Mouse (Mus musculus) left cerebral cortex, postnatal 36 days (tissue): Measurements from ENCODE around the gene Ces1e. TPM values are rescaled to one million over a fixed set of nuclear protein-coding genes. Genes with fewer than 3 reads are reported as not detected.
"Not testable (repeated sequence)": the region's sequence is repeated elsewhere in the genome, so short reads cannot be mapped to it uniquely, and the experiment has no call there.

Experiments
- DNase-seq, 2 experiments: peaks; one replicate each; pipeline ENCODE4 v3.0.0; 2021 to 2022; ENCODE audit warnings: low spot score in 2 of 2, mixed read lengths in 1 of 2
- intact Hi-C: fragments of 180-260 bp; cut with DNase I; formaldehyde crosslinking; loops from one replicate; pipeline ENCODE4 v1.15.1; 2025
- total RNA-seq, 2 experiments: library from RNA; stranded (reverse); gene quantifications; 2 replicates each; pipeline ENCODE4 v1.2.3; 2021

Gene Ces1e
- not detected for total RNA-seq

DNA sequence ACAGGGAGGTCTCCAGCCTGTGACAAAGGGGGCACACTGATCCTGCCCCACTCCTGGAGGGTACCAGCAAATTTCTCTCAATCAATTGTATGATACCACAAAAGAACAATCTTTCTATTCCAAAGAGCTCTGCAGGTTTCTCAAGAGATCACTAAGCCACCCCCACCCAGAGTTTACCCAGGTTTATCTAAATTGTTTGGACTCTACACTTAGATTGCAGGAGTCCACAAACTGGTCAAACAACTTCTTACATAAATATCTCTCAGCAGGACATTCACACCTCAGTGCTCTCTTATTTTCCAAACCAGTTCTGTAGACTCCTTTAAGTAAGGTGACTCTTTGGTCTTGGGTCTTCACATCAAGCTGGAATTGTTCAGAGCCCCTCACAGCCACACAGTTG, at the start of gene Ces1e:
TSS of gene Ces1e (minus strand) at position 174 of the 400 bp plus-strand sequence.
- intact Hi-C loops: no loop called here
- no peak for DNase-seq

DNA sequence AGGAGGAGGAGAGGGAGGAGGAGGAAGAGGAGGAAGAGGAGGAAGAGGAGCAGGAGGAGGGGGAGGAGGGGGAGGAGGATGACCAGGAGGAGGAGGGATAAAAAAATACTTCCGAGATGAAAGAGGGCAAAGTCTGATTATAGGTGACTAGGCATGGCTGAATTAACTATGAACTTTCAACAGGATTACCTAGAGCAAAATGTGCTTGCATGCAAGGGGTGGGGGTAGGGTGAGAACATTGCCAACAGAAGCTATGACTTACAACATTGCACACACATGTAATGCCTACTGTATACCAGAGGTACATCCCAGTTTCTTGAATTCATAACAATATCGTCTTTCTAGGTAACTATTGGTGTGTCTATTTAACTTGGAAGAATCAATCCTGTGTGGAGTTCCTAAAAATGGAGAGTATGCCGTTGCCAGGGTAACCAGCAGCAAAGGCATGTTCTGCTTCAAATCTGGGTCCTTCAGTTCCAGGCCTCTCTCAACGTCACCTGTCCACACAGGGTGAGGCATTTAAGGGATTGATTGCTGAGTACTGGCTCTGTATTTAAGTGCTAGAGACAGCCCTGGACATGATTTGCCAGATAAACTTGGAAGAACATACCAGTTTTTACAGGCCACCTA, 48.9 kb upstream of the Ces1e start:
- intact Hi-C loops: no loop called here
- DNase-seq: peak in 1 of 2 experiments; percentile 12

DNA sequence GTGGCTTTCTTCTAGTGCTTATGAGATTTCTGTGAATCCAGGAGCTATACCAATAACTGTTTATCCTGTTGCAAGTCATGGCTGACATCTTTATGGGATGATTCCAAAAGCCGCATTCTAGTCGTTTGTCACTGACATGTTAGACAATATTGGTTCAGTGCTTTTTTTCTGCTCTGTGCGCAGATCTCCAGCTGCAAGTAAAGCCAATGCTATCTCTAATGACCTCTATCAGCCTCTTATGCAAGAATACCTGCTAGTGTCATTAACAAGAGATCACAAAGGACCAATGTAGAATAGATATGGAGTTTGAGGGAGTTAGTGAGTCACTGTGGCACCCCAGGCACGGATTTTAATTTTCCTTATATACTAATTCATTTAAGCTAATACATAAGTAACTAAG, 45.2 kb upstream of the Ces1e start:
- DNase-seq: no peak
- intact Hi-C loops: no loop called here

DNA sequence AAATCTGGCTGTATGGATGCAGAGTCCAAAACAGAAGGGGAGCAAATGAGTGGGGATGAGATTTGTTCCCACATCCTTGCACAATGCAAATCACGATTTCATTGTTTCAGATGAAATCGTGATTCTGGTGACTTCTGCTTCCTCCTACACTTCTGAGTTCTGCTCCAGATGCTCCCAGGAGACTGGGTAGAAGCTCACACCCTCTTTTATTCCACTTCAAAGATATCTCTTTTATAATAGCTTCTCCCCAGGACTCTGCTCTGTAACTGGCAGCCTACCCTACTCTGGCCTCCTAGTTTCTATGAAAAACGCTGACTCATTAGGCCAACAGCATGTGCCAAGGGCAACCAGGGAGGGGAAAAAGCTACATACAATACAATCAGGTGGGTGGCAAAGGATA, 43.9 kb upstream of the Ces1e start:
- DNase-seq: peak; percentile 23 to 47
- intact Hi-C loops: no loop called here

DNA sequence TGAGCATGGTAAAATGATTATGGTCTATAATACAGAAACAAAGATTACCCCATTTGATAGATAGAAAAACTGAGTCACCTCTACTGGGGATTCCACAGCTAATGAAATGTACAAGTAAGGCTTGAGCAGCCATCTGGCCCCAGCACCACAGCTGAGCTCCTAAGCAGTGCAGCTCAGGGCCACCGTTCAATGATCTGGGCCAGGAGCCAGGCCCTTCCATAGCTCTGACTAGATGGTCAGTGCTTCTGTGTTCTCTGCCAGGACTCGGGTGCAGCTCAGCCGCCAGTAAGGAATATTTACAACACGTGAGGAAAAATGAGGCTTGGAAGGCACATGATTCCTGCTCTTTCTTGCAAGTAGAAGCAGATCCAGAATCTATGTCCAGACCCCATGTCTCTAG, 43.3 kb upstream of the Ces1e start:
- intact Hi-C loops: no loop called here
- no peak for DNase-seq

DNA sequence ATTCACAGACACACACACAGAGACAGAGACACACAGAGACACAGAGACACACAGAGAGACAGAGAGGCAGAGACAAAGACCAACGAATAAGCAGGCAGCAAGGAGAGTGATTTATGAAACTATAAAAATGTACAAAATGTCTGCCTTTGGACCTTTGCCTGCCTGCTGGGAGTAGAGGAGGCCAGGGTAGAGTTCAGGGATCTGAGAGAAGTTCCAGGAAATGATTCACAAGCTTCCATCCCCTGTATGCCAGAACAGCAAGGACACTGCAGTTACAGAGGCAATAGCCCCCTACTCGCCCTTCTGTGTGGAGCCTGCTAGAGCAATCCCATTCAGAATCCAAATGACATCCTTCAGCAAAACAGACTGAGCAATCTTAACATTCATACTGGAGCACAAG, 32.0 kb upstream of the Ces1e start:
- intact Hi-C loops: no loop called here

DNA sequence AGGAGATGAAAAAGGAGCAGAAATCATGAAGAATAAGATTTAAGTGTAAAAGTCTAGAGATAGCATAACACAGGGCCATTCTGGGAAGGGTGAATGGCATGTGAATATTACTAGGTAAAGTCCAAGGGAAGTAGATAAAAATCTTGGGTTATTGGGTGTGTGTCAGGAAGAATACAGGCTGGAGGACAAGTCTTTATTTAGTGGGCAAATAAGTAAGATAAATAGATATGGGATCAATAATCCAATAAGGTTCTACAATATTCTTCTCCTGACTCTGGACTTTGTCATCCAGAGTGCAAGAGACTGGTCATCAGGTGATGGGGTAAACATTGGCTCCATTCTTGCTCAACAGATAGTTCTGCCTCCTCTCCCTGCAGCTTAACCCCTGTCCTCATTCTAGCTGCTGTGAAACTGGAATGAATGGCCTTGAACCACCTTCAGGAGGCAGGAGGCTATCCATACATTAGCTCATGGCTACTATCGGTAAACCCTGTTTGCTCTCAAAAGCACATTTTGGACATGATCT, 23.0 kb upstream of the Ces1e start:
- intact Hi-C loops: no loop called here
- no peak for DNase-seq

More for the DNA sequence above, 32.0 kb upstream of the Ces1e start:
- DNase-seq: no peak

DNA sequence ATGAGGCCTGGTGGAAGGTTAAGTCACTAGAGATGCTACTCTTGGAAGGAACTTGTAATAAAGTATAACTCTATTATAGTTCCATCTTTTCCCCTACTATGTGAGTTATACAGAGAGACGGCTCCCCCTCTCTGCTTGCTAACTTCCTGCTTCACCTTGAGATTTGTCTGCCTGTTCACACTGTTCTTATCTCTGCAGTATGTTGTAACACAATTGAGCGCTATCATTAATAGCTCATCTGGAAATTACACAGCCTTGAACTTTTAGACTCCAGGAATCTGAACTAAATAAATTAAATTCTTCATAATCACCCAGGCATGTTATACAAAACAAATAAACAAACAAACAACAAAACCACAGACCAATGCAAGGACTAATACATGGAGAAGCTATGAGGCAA, 16.6 kb upstream of the Ces1e start:
- DNase-seq: no peak
- intact Hi-C loops: no loop called here

DNA sequence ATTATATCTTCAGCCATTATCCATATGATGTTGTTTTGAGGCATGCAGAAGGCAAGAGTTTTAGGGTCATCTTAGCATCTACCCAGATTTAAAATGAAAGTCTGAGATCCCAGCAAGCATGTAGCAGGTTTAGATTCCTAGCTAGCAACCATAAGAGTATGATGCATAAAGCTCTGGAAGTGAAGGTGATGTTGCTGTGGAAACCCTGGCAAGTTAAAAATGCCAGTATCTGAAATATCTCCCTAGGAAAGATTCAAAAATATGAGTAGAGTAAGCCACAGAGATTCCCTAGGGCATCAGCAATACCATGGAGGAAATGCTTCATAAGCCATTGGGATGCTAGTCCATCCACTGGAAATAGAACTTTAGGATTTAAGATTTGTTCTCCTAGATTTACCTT, 10.5 kb upstream of the Ces1e start:
- intact Hi-C loops: no loop called here
- DNase-seq: no peak

DNA sequence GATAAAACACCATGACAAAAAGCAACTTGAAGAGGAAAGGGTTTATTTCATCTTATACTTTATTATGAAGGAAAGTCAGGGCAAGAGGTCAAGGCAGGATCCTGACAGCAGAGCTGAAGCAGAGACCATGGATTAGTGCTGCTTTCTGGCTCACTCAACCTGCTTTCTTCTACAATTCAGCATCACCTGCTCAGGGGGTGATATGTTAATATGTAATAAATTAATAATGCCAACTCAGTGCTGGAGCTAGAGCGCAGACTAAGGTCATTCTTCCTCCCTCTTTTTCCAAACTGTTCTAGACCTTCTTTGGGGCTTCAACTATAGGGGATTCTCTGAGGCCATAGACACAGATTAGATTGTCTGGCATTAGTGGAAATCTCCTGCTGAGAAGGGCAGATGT, 6.3 kb upstream of the Ces1e start:
- intact Hi-C loops: no loop called here
- no peak for DNase-seq

DNA sequence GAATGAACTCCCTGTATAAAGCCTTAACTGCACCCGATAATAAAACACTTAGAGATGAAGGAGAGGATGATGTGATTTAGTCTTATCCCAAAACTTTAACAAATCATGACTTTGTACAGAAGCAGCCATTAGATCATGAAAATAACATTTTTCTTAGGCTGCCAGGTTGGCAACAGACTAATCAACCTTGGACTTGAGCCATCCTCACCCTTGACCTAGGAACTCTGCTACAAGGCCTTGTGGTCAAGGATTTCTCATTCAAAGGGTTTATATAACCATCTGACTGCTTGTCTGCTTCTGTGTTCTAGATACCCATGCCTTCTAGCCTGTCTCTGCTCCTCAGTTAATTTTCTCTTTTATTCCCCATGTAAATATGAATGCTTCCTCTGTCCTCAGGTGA, 5.3 kb upstream of the Ces1e start:
- intact Hi-C loops: no loop called here

DNA sequence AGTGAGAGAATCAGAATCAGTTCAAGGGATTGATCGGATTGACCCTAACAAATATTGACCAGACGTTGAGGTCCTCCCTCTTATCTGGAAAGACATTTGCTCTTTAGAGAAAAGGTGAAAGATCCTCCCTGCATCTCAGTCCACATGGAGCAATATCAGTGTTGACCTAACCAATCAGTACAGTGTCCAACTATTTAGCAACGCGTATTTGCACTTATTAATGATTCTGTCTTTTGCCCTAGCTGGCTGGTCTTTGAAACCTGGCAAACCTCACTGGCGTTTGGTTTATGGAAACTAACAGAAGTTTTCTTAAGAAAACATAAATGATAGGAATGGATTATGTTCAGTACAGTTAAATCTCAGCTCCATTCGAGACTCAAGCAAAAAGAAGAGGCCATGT, 4.6 kb upstream of the Ces1e start:
- intact Hi-C loops: no loop called here
- DNase-seq: no peak

More for the DNA sequence above, 5.3 kb upstream of the Ces1e start:
- no peak for DNase-seq

DNA sequence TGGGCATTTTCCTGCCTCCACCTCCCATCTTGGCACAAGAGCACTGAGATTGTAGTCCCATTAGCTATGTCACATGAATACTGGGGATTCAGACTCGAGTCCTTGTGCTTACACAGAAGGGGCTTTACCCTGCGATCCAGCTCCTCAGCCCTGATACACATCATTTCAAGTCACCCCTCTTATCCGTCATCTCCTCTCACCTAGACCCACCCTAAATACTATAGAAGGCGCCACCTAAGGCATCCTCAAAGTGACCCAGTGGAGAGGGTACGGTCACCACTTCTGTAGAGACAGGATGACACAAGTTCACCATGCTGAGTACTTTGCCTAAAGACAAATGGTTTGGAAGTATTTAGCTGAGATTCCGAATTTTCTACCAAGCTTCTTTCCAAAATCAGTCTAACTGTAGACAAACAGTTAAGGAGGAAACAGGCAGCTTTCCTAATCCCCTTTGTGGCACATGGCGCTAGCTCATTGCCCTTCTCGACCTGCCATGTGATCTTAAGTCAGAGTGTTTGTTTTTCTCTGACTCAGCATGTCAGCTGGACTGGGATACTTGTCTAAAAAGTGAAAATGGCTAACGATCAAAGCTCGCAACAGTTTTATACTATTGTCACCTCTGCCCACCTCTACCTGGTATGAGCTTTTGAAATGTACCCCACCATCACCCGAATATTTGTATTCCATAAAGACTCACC, 597 bp downstream of the Ces1e start:
- DNase-seq: no peak
- intact Hi-C loops: no loop called here

DNA sequence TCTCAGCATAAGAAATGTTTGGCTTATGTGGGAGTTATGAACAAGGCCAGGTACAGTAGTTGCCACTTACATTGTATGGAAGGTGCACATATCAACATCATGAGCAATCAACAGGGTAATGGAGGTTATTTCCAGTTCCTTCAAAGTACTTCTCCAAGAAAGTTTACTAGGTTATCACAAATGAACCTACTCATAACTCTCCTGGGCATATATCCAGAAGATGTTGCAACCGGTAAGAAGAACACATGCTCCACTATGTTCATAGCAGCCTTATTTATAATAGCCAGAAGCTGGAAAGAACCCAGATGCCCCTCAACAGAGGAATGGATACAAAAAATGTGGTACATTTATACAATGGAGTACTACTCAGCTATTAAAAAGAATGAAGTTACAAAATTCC, 2.9 kb downstream of the Ces1e start:
- intact Hi-C loops, DNase-seq: not testable (repeated sequence)

DNA sequence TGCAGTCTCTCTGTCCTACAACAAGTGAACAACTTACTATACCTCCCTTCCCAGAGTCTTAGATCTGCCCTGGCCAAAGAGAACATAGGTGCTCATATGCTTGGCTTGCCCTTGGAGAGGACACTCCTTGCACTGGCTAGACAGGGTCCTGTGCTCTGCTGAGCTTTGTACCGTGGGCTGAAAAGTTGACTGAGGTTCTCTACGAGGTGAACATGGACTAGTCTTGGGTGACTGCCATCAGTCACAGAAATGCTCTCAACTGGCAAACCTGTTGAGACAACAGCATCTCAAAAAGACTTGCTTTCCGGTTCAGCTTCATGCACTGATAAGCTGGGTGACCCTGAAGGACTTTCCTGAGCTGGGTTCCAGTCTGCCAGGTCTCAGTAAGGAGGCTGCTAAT, 7.5 kb downstream of the Ces1e start:
- intact Hi-C loops: no loop called here
- no peak for DNase-seq

DNA sequence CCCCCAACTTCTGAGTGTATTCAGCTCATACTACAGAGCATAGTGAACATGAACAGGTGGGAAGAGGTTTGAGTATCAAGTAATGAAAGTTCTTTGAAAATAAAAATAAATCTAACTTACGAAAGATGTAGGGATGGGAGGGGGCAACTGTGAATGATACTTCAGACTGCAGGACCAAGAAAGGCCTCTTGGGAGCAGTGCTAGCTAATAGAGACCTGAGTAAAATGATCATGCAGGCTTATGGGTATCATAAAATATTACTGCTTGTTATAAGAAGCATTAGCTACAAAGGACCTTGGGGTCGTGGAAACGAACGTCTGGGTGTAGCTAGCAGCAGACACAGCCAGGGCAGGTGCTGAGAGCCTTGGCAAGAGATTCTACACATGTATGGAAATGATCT, 11.6 kb downstream of the Ces1e start:
- intact Hi-C loops: loop anchor here (10.0 kb wide), 1 partner anchor 177 kb away; no protein-coding TSS in a partner anchor
- no peak for DNase-seq

DNA sequence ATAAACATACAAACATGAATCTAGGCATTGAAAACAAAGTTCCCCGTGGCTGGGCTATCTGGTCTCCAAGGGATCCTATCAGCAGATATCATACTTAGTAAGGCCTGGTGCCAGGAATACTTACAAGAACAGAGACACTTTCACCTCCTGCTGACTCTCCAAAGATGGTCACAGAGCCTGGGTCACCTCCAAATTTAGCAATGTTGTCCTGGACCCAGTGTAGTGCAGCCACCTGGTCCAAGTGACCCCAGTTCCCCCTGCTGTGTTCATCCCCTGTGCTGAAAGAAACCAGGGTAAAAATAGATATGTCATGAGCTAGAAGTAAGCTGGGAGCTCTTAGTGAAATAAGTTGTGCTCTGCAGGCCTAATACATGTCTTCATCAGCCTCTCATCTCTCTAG, 12.0 kb downstream of the Ces1e start:
- DNase-seq: no peak
- intact Hi-C loops: loop anchor here (10.0 kb wide), 1 partner anchor 177 kb away; no protein-coding TSS in a partner anchor

DNA sequence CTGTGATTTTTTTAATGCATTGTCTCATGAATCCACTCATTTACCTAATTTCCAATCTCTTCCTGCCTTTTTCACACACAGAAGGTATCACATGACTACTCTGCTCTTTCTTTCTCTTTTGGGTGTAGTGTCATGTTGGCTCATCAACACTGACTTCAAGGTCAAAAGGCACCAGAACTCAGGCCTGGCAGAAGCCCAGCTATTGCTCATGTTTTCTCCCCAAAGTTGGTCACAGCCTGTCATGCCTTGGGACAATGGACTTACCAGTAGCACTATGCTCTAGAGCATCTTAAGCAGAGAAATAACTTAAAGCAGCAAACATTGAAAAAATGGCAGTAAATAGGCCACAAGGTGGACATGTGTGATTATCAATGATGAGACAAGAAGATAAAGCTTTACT, 18.3 kb downstream of the Ces1e start:
- intact Hi-C loops: loop anchor here (10.0 kb wide), 1 partner anchor 184 kb away; no protein-coding TSS in a partner anchor
- DNase-seq: no peak

DNA sequence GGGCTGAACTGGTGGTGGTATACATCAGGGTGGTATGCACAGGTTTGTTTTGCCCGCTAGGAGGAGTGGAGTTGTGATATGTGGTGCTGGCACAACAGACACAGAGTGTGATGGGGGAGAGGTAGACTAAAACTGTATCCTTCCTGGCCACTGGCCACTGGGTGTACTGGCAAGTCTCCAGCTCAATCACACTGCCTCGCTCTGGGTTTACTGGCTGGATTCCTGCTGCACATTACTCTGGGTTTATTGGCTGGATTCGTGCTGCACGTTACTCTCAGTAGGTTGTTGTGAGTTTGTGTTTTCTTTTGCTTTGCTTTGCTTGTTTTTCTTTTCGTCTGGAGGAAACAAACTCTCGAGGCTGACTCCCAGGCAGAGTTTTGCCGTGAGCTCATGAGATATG, 30.3 kb downstream of the Ces1e start:
- DNase-seq, intact Hi-C loops: not testable (repeated sequence)

DNA sequence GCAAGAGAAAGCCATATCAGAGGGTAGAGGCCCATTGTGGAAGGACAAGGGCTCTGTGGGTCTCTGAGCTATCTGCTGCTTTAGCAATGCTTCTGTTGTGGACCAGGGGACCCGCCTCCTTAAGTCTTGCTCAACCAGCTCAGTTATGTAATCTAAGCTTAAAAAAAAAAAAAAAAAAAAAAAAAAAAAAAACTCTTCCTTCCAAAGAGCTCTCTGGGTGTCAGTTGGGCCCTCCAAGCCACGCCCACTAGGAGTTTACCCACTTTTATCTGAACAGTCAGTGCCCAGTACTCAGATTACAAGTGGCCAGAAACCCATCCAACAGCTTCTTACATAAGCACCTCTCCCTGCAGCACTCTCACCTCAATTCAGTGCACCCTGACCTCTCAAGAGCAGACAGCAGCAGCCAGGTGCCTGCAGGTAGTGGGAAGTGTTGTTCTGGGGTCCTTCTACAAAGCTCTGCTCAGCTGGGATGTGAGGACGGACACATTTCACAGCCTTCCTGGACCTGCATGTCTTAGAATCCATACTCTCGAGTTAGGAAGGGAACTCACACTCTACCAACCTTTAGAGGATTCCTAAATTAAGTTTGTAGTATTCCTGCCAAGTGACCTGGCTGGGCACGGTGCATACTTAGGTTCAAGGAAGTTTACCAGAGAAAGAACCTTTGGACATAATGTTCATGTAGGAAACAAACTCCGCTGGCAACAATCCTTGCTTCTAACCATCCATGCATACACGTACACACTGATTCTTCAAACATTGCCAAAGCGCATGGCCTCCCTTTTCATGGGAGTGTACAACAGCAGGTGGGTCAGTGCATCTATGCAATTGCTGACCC, 31.5 kb downstream of the Ces1e start, which contains the start of gene Ces1d:
TSS of gene Ces1d (minus strand) at position 154 of the 841 bp plus-strand sequence.
- intact Hi-C loops: no loop called here
- no peak for DNase-seq
